Mouse (Mus musculus) MEL (cell line): ENCODE results near the gene Hs3st4. TPM values are rescaled to one million over a fixed set of nuclear protein-coding genes. Genes with fewer than 3 reads are reported as not detected.

ENCODE experiments used
- DNase-seq: peaks from one replicate; pipeline ENCODE4 v3.0.0; 2011; ENCODE audit warnings: low read depth, low spot score
- H3K27ac ChIP-seq: 2 replicates; pipeline ENCODE4 v1.5.1; 2012; ENCODE audit warnings: low read depth, mild to moderate bottlenecking, control low read depth, low read length, moderate library complexity; ENCODE audit not compliant: control insufficient read depth
- H3K27me3 ChIP-seq, 2 experiments: fragments of 150-350 bp in 1 of 2; sonication (generic) in 1 of 2; 2 replicates each; pipeline ENCODE4 v1.6.1; 2012; ENCODE audit warnings: low read length in 2 of 2, mild to moderate bottlenecking in 2 of 2, improper control_type of control experiment in 1 of 2, moderate library complexity in 1 of 2; ENCODE audit not compliant: insufficient read depth in 2 of 2, control insufficient read depth in 1 of 2
- H3K36me3 ChIP-seq, 2 experiments: 2 replicates each; pipeline ENCODE4 v1.6.1; 2012 to 2014; ENCODE audit warnings: low read length in 2 of 2, improper control_type of control experiment in 1 of 2, inconsistent platforms in 1 of 2, mild to moderate bottlenecking in 1 of 2; ENCODE audit not compliant: insufficient read depth in 2 of 2, control insufficient read depth in 1 of 2
- H3K4me1 ChIP-seq, 2 experiments: fragments of 150-350 bp in 1 of 2; sonication (generic) in 1 of 2; 2 replicates each; pipeline ENCODE4 v1.6.1; 2012; ENCODE audit warnings: low read length in 2 of 2, improper control_type of control experiment in 1 of 2, mild to moderate bottlenecking in 1 of 2; ENCODE audit not compliant: insufficient read depth in 2 of 2, control insufficient read depth in 1 of 2
- H3K4me3 ChIP-seq, 2 experiments: fragments of 150-350 bp in 1 of 2; sonication (generic) in 1 of 2; 2 replicates each; pipeline ENCODE4 v1.5.1; 2012; ENCODE audit warnings: low read depth in 2 of 2, low read length in 2 of 2, mild to moderate bottlenecking in 2 of 2, moderate library complexity in 2 of 2, control low read depth in 1 of 2, improper control_type of control experiment in 1 of 2; ENCODE audit not compliant: control insufficient read depth in 1 of 2, insufficient read depth in 1 of 2
- H3K79me2 ChIP-seq: 2 replicates; pipeline ENCODE4 v1.6.1; 2012; ENCODE audit warnings: mild to moderate bottlenecking, low read length, moderate library complexity; ENCODE audit not compliant: control insufficient read depth, poor library complexity, insufficient read depth
- H3K9ac ChIP-seq: 2 replicates; pipeline ENCODE4 v1.6.1; 2012; ENCODE audit warnings: low read depth, mild to moderate bottlenecking, control low read depth, low read length, moderate library complexity; ENCODE audit not compliant: control insufficient read depth, poor library complexity, severe bottlenecking
- H3K9me3 ChIP-seq: fragments of 150-350 bp; sonication (generic); replicated peaks from 2 replicates; pipeline ENCODE4 v1.6.1; 2012; ENCODE audit warnings: mild to moderate bottlenecking, low read length, improper control_type of control experiment, moderate library complexity; ENCODE audit not compliant: insufficient read depth
- CHD2 ChIP-seq: IDR thresholded peaks from 2 replicates; pipeline ENCODE4 v1.6.1; 2011; ENCODE audit warnings: low read length, improper control_type of control experiment
- E2F4 ChIP-seq: IDR thresholded peaks from 2 replicates; pipeline ENCODE4 v1.6.1; 2011; ENCODE audit warnings: low read depth, low read length, improper control_type of control experiment, borderline replicate concordance
- ETS1 ChIP-seq: IDR thresholded peaks from 2 replicates; pipeline ENCODE4 v1.6.1; 2012; ENCODE audit warnings: low read depth, mild to moderate bottlenecking, inconsistent platforms, low read length, improper control_type of control experiment, moderate library complexity
- GABPA ChIP-seq: IDR thresholded peaks from 2 replicates; pipeline ENCODE4 v1.6.1; 2012; ENCODE audit warnings: low read depth, mild to moderate bottlenecking, inconsistent platforms, low read length, improper control_type of control experiment, moderate library complexity
- GATA1 ChIP-seq: IDR thresholded peaks from 2 replicates; pipeline ENCODE4 v1.6.1; 2011; ENCODE audit warnings: low read depth, low read length, improper control_type of control experiment
- HCFC1 ChIP-seq: IDR thresholded peaks from 2 replicates; pipeline ENCODE4 v1.6.1; 2012; ENCODE audit warnings: low read depth, mild to moderate bottlenecking, inconsistent platforms, low read length, improper control_type of control experiment, moderate library complexity
- MAX ChIP-seq: IDR thresholded peaks from 2 replicates; pipeline ENCODE4 v1.6.1; 2011; ENCODE audit warnings: low read length, improper control_type of control experiment
- MAZ ChIP-seq: IDR thresholded peaks from 2 replicates; pipeline ENCODE4 v1.6.1; 2012; ENCODE audit warnings: low read depth, mild to moderate bottlenecking, inconsistent platforms, low read length, improper control_type of control experiment
- MEF2A ChIP-seq: IDR thresholded peaks from 2 replicates; pipeline ENCODE4 v1.6.1; 2014; ENCODE audit warnings: low read depth, mild to moderate bottlenecking, inconsistent platforms, low read length, improper control_type of control experiment; ENCODE audit not compliant: poor library complexity, insufficient replicate concordance, severe bottlenecking; ENCODE audit errors: extremely low read depth
- MYB ChIP-seq: IDR thresholded peaks from 2 replicates; pipeline ENCODE4 v1.6.1; 2011; ENCODE audit warnings: mild to moderate bottlenecking, low read depth, low read length, improper control_type of control experiment
- NRF1 ChIP-seq: IDR thresholded peaks from 2 replicates; pipeline ENCODE4 v1.6.1; 2014; ENCODE audit warnings: low read depth, mild to moderate bottlenecking, inconsistent platforms, low read length, improper control_type of control experiment, moderate library complexity; ENCODE audit not compliant: poor library complexity, insufficient read depth, severe bottlenecking
- POLR2AphosphoS2 ChIP-seq: IDR thresholded peaks from 2 replicates; pipeline ENCODE4 v1.6.1; 2011; ENCODE audit warnings: low read length, improper control_type of control experiment
- RCOR1 ChIP-seq: IDR thresholded peaks from 2 replicates; pipeline ENCODE4 v1.6.1; 2012; ENCODE audit warnings: low read depth, mild to moderate bottlenecking, inconsistent platforms, low read length, improper control_type of control experiment
- SMC3 ChIP-seq: IDR thresholded peaks from 2 replicates; pipeline ENCODE4 v1.6.1; 2011; ENCODE audit warnings: low read depth, low read length, improper control_type of control experiment
- UBTF ChIP-seq: IDR thresholded peaks from 2 replicates; pipeline ENCODE4 v1.6.1; 2012; ENCODE audit warnings: low read depth, mild to moderate bottlenecking, inconsistent platforms, low read length, improper control_type of control experiment, moderate library complexity, borderline replicate concordance; ENCODE audit not compliant: insufficient read depth
- ZC3H11A ChIP-seq: IDR thresholded peaks from 2 replicates; pipeline ENCODE4 v1.6.1; 2012; ENCODE audit warnings: low read depth, mild to moderate bottlenecking, inconsistent platforms, low read length, improper control_type of control experiment
- ZKSCAN1 ChIP-seq: IDR thresholded peaks from 2 replicates; pipeline ENCODE4 v1.6.1; 2012; ENCODE audit warnings: low read depth, mild to moderate bottlenecking, inconsistent platforms, low read length, improper control_type of control experiment, moderate library complexity
- ZMIZ1 ChIP-seq: IDR thresholded peaks from 2 replicates; pipeline ENCODE4 v1.6.1; 2012; ENCODE audit warnings: low read depth, mild to moderate bottlenecking, inconsistent platforms, low read length, improper control_type of control experiment, moderate library complexity
- polyA plus RNA-seq, 2 experiments: library from polyadenylated mRNA; stranded (reverse) in 1 of 2; unstranded in 1 of 2; fragments of >175 nt in 1 of 2; fragments of >200 nt in 1 of 2; gene quantifications; 2 replicates each; pipeline versions ENCODE4 v1.2.1 to v1.2.4; 2012; ENCODE audit warnings: low replicate concordance in 2 of 2, low read depth in 1 of 2; ENCODE audit not compliant: insufficient read length in 2 of 2, insufficient read depth in 1 of 2, missing spikeins in 1 of 2
- total RNA-seq: library from RNA; depleted of rRNA; stranded (reverse); fragments of 300-350 nt; gene quantifications from 2 replicates; pipeline ENCODE4 v1.2.3, GENCODE M21; 2012; rRNA removed

The Hs3st4 gene
- total RNA-seq (not detected in 2 replicates), polyA plus RNA-seq (not detected)

- TF ChIP-seq E2F4 (no peak), POLR2AphosphoS2 (no peak), HCFC1 (no peak), MYB (no peak), ETS1 (no peak), NRF1 (no peak), RCOR1 (no peak), MAX (no peak), MAZ (no peak), MEF2A (no peak), ZC3H11A (no peak), ZKSCAN1 (no peak), GABPA (no peak), GATA1 (no peak), ZMIZ1 (no peak)
- Histone ChIP-seq H3K27me3 (no peaks in the 10 kb centered on the region), H3K79me2 (no peaks in the 10 kb centered on the region), H3K9me3 (no peaks in the 10 kb centered on the region), H3K36me3 (no peaks in the 10 kb centered on the region), H3K27ac (no peak within 1 kb of the TSS), H3K9ac (no peak within 1 kb of the TSS), H3K4me3 (no peak within 1 kb of the TSS), H3K4me1 (no peaks in the 10 kb centered on the region)
- no peak for DNase-seq
These were observed at the start of gene Hs3st4 for GRCm38 (mm10) chr7:123982461-123983038. Gene Hs3st4 (plus strand): TSS chr7:123982869.

DNA sequence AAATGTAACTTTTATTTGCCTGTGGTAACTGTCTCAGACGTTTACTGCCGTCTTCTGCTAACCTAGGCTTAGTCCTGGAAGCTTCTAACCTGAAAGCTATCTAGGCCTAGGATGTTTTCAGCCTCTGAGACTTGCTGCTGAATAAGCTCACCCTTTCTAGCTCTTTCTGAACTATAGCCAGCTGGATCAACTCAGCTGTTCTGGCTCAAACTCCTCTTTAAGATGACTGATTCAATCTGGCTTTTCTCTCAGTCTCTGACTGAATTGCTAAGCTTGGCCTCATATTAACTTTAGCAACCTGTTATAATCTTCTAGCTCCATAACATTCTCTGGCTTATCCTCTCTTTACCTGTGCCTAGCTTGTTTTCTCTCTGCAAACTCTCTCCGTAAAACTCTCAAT, 35.8 kb upstream of the Hs3st4 start:
- DNase-seq: no peak
- Histone ChIP-seq H3K27ac (no peak overlapping the region), H3K4me1 (no peaks in the 10 kb centered on the region)
- TF ChIP-seq CHD2 (no peak), MAX (no peak), UBTF (no peak), GABPA (no peak), SMC3 (no peak), MYB (no peak)
- TF ChIP-seq, all 39 proteins: peak for 0
- no peaks in the 10 kb centered on the region for H3K9me3 ChIP-seq
- H3K79me2 ChIP-seq: no peaks in the 10 kb centered on the region
- no peaks in the 10 kb centered on the region for H3K36me3 ChIP-seq
- H3K4me3 ChIP-seq: no peak overlapping the region
- H3K27me3 ChIP-seq: no peaks in the 10 kb centered on the region
- H3K9ac ChIP-seq: no peak overlapping the region
